Mouse (Mus musculus) heart, embryonic 13.5 days (tissue): ENCODE data around the gene Slc22a4. TPM values are rescaled to one million over a fixed set of nuclear protein-coding genes. Genes with fewer than 3 reads are reported as not detected.
"Not testable (repeated sequence)": the region's sequence is repeated elsewhere in the genome, so short reads cannot be mapped to it uniquely, and the experiment has no call there.

Source experiments
- ATAC-seq: fragments of 200-750 bp; cut with Nextera tagmentation; 2 replicates; pipeline ENCODE4 v1.8.0; 2017; ENCODE audit warnings: moderate TSS enrichment; ENCODE audit not compliant: insufficient number of reproducible peaks, low FRiP score, low TSS enrichment; ENCODE audit errors: extremely low read depth
- H3K27ac ChIP-seq: fragments of 300-500 bp; sonication (generic); replicated peaks from 2 replicates; pipeline ENCODE4 v1.5.1; 2015; ENCODE audit warnings: moderate library complexity, mild to moderate bottlenecking, inconsistent platforms
- H3K27me3 ChIP-seq: fragments of 300-500 bp; sonication (generic); replicated peaks from 2 replicates; pipeline ENCODE4 v1.6.1; 2015; ENCODE audit warnings: mild to moderate bottlenecking, inconsistent platforms
- H3K36me3 ChIP-seq: fragments of 300-500 bp; sonication (generic); 2 replicates; pipeline ENCODE4 v1.6.1; 2015; ENCODE audit warnings: mild to moderate bottlenecking, inconsistent platforms
- H3K4me1 ChIP-seq: fragments of 300-500 bp; sonication (generic); 2 replicates; pipeline ENCODE4 v1.6.1; 2015; ENCODE audit warnings: inconsistent platforms
- H3K4me2 ChIP-seq: fragments of 300-500 bp; sonication (generic); 2 replicates; pipeline ENCODE4 v1.6.1; 2015; ENCODE audit warnings: inconsistent platforms, mild to moderate bottlenecking, moderate library complexity
- H3K4me3 ChIP-seq: fragments of 300-500 bp; sonication (generic); 2 replicates; pipeline ENCODE4 v1.5.1; 2015; ENCODE audit warnings: moderate library complexity, mild to moderate bottlenecking, inconsistent platforms
- H3K9ac ChIP-seq: fragments of 300-500 bp; sonication (generic); 2 replicates; pipeline ENCODE4 v1.6.1; 2015; ENCODE audit warnings: inconsistent platforms, mild to moderate bottlenecking, moderate library complexity
- H3K9me3 ChIP-seq: fragments of 300-500 bp; sonication (generic); 2 replicates; pipeline ENCODE4 v1.6.1; 2016; ENCODE audit warnings: inconsistent platforms
- WGBS: fragments of 180-500 bp; shearing (Covaris S2); methylation state at CpG from one replicate; pipeline ENCODE4 v1.1.7; 2015; ENCODE audit warnings: mixed read lengths; 5-methylcytosine and 5-hydroxymethylcytosine counted together
- polyA plus RNA-seq: library from polyadenylated mRNA; unstranded; fragments of >200 nt; fragmentation: Nextera tagmentation; extraction: Ambion mirVana; gene quantifications from 2 replicates; pipeline ENCODE4 v1.2.1, GENCODE M21; 2015

Gene Slc22a4
- polyA plus RNA-seq, 1 experiment from 2014 or later: 2.3 TPM

GRCm38 (mm10) chr11:53958984-53959383, 68.9 kb downstream of the Slc22a4 start:
- no peak overlapping the region for H3K27ac ChIP-seq
- H3K4me1 ChIP-seq: peaks cover 10% of the 10 kb centered on the region
- no peaks in the 10 kb centered on the region for H3K27me3 ChIP-seq
- no peaks in the 10 kb centered on the region for H3K36me3 ChIP-seq
- no peak overlapping the region for H3K4me3 ChIP-seq
- WGBS: 44% methylated on average over 3 of the region's 3 CpGs
- no peak overlapping the region for H3K4me2 ChIP-seq
- H3K9ac ChIP-seq: no peak overlapping the region
- H3K9me3 ChIP-seq: no peaks in the 10 kb centered on the region
- ATAC-seq: no peak

- not testable (repeated sequence) for H3K4me1 ChIP-seq, H3K4me3 ChIP-seq, ATAC-seq, H3K4me2 ChIP-seq, H3K9ac ChIP-seq, H3K36me3 ChIP-seq, H3K27me3 ChIP-seq, H3K27ac ChIP-seq, H3K9me3 ChIP-seq
- WGBS: 25% methylated on average over 4 of the region's 4 CpGs
These were observed 69.7 kb downstream of the Slc22a4 start for GRCm38 (mm10) chr11:53958176-53958575.

- 63% methylated on average over 1 of the region's 1 CpGs for WGBS
- Histone ChIP-seq H3K9me3 (no peaks in the 10 kb centered on the region), H3K27ac (no peak overlapping the region), H3K4me1 (peaks cover 10% of the 10 kb centered on the region), H3K4me3 (no peak overlapping the region), H3K4me2 (no peak overlapping the region), H3K27me3 (no peaks in the 10 kb centered on the region), H3K36me3 (no peaks in the 10 kb centered on the region), H3K9ac (no peak overlapping the region)
- no peak for ATAC-seq
These were observed 71.3 kb downstream of the Slc22a4 start for GRCm38 (mm10) chr11:53956636-53957035.

GRCm38 (mm10) chr11:53954653-53955052, 73.2 kb downstream of the Slc22a4 start:
- no peaks in the 10 kb centered on the region for H3K36me3 ChIP-seq
- H3K4me1 ChIP-seq: peaks cover 10% of the 10 kb centered on the region
- H3K4me3 ChIP-seq: no peak overlapping the region
- H3K4me2 ChIP-seq: no peak overlapping the region
- 36% methylated on average over 3 of the region's 3 CpGs for WGBS
- no peaks in the 10 kb centered on the region for H3K27me3 ChIP-seq
- no peak overlapping the region for H3K27ac ChIP-seq
- H3K9ac ChIP-seq: no peak overlapping the region
- no peaks in the 10 kb centered on the region for H3K9me3 ChIP-seq
- no peak for ATAC-seq

DNA sequence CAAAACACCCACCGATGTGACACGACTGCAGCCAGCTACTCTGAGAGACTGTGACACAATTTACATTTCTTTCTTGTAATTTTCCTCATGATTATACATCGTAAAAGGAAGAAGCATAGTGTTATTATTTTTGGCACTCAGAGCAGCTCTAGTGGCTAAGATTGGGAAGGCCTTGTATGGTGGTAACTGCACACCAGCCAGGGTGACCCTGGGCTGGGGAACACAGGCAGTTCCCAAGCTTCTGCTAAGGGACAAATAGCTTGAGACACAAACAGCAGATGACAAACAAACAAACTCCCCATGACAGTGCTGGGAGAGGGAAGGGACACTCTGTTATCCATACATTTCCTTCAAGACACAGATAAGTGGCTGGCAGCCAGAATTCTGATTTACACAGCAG, 77.8 kb downstream of the Slc22a4 start:
- not testable (repeated sequence) for H3K4me3 ChIP-seq, H3K9me3 ChIP-seq, H3K27me3 ChIP-seq, H3K27ac ChIP-seq, ATAC-seq, H3K9ac ChIP-seq, H3K36me3 ChIP-seq, H3K4me2 ChIP-seq, H3K4me1 ChIP-seq
- 66% methylated on average over 2 of the region's 3 CpGs for WGBS

Other genes with a start within 250 kb of the Slc22a4 start
- gene Gm12216, start 168.8 kb downstream of the Slc22a4 start, polyA plus RNA-seq: 0.22 and 0.25 TPM in 2 replicates
- gene Slc22a5, start 136.4 kb downstream of the Slc22a4 start, polyA plus RNA-seq: 6.4 and 8.7 TPM in 2 replicates
- gene Slc22a21, start 47.8 kb downstream of the Slc22a4 start, polyA plus RNA-seq: 2.2 TPM in 2 replicates
- 9.5 and 9.7 TPM in 2 replicates for gene Pdlim4, start 40.9 kb upstream of the Slc22a4 start, polyA plus RNA-seq
- gene P4ha2, start 72.0 kb upstream of the Slc22a4 start, polyA plus RNA-seq: 44.7 and 51.5 TPM in 2 replicates
- gene Csf2, start 221.6 kb upstream of the Slc22a4 start, polyA plus RNA-seq: not detected in 2 replicates
- not detected in 2 replicates for gene Il3, start 239.2 kb upstream of the Slc22a4 start, polyA plus RNA-seq